Mouse (Mus musculus) embryonic facial prominence, embryonic 13.5 days (tissue): Measurements from ENCODE around the gene Gfm1. TPM values are rescaled to one million over a fixed set of nuclear protein-coding genes. Genes with fewer than 3 reads are reported as not detected.

Experiments used
- ATAC-seq: fragments of 200-750 bp; cut with Nextera tagmentation; 2 replicates; pipeline ENCODE4 v1.8.0; 2017; ENCODE audit warnings: low read depth; ENCODE audit not compliant: insufficient number of reproducible peaks, insufficient read depth, low FRiP score, low TSS enrichment
- H3K27ac ChIP-seq: fragments of 300-500 bp; sonication (generic); 2 replicates; pipeline ENCODE4 v1.5.1; 2015; ENCODE audit warnings: moderate library complexity, mild to moderate bottlenecking, inconsistent platforms
- H3K27me3 ChIP-seq: fragments of 300-500 bp; sonication (generic); 2 replicates; pipeline ENCODE4 v1.6.1; 2015; ENCODE audit warnings: mild to moderate bottlenecking, inconsistent platforms
- H3K36me3 ChIP-seq: fragments of 300-500 bp; sonication (generic); 2 replicates; pipeline ENCODE4 v1.6.1; 2015; ENCODE audit warnings: mild to moderate bottlenecking, inconsistent platforms
- H3K4me1 ChIP-seq: fragments of 300-500 bp; sonication (generic); 2 replicates; pipeline ENCODE4 v1.6.1; 2015; ENCODE audit warnings: inconsistent platforms
- H3K4me2 ChIP-seq: fragments of 300-500 bp; sonication (generic); 2 replicates; pipeline ENCODE4 v1.6.1; 2015; ENCODE audit warnings: moderate library complexity, mild to moderate bottlenecking, inconsistent platforms
- H3K4me3 ChIP-seq: fragments of 300-500 bp; sonication (generic); 2 replicates; pipeline ENCODE4 v1.5.1; 2015; ENCODE audit warnings: mild to moderate bottlenecking, inconsistent platforms
- H3K9ac ChIP-seq: fragments of 300-500 bp; sonication (generic); 2 replicates; pipeline ENCODE4 v1.6.1; 2015; ENCODE audit warnings: mild to moderate bottlenecking, inconsistent platforms
- H3K9me3 ChIP-seq: fragments of 300-500 bp; sonication (generic); 2 replicates; pipeline ENCODE4 v1.6.1; 2016; ENCODE audit warnings: inconsistent platforms
- WGBS: fragments of 180-500 bp; shearing (Covaris S2); methylation state at CpG from one replicate; pipeline ENCODE4 v1.1.7; 2015; ENCODE audit warnings: mixed read lengths; 5-methylcytosine and 5-hydroxymethylcytosine counted together
- polyA plus RNA-seq: library from polyadenylated mRNA; unstranded; fragments of >200 nt; fragmentation: Nextera tagmentation; extraction: Ambion mirVana; gene quantifications from 2 replicates; pipeline ENCODE4 v1.2.1, GENCODE M21; 2015

Gene Gfm1
- polyA plus RNA-seq, 1 experiment from 2014 or later: 37.7 TPM

- Histone ChIP-seq H3K9me3 (no peaks in the 10 kb centered on the region), H3K4me3 (no peak overlapping the region), H3K9ac (no peak overlapping the region), H3K36me3 (peaks cover 20% of the 10 kb centered on the region), H3K27me3 (no peaks in the 10 kb centered on the region), H3K4me1 (peaks cover 14% of the 10 kb centered on the region), H3K4me2 (no peak overlapping the region), H3K27ac (no peak overlapping the region)
- WGBS: 88% methylated on average over 5 of the region's 5 CpGs
- no peak for ATAC-seq
These were observed 36.7 kb downstream of the Gfm1 start for GRCm38 (mm10) chr3:67466576-67466975.

- Histone ChIP-seq H3K4me3 (no peak overlapping the region), H3K4me2 (no peak overlapping the region), H3K4me1 (peaks cover 10% of the 10 kb centered on the region), H3K9ac (no peak overlapping the region), H3K27me3 (no peaks in the 10 kb centered on the region), H3K27ac (no peak overlapping the region), H3K36me3 (peaks cover 20% of the 10 kb centered on the region), H3K9me3 (no peaks in the 10 kb centered on the region)
- WGBS: 83% methylated on average over 2 of the region's 2 CpGs
- ATAC-seq: no peak
These were observed 37.4 kb downstream of the Gfm1 start for GRCm38 (mm10) chr3:67467281-67467680.

GRCm38 (mm10) chr3:67471408-67472127 is 41.7 kb downstream of the Gfm1 start:
- Histone ChIP-seq H3K9ac (no peak overlapping the region), H3K4me3 (no peak overlapping the region), H3K27ac (no peak overlapping the region), H3K27me3 (no peaks in the 10 kb centered on the region), H3K4me2 (no peak overlapping the region), H3K36me3 (peaks cover 43% of the 10 kb centered on the region), H3K4me1 (no peaks in the 10 kb centered on the region), H3K9me3 (no peaks in the 10 kb centered on the region)
- WGBS: 88% methylated on average over 4 of the region's 4 CpGs
- ATAC-seq: no peak

GRCm38 (mm10) chr3:67473438-67473837 is 43.5 kb downstream of the Gfm1 start:
- no peak overlapping the region for H3K9ac ChIP-seq
- WGBS: 86% methylated on average over 6 of the region's 6 CpGs
- H3K4me2 ChIP-seq: no peak overlapping the region
- no peak overlapping the region for H3K27ac ChIP-seq
- H3K4me3 ChIP-seq: no peak overlapping the region
- no peaks in the 10 kb centered on the region for H3K4me1 ChIP-seq
- no peaks in the 10 kb centered on the region for H3K9me3 ChIP-seq
- no peaks in the 10 kb centered on the region for H3K27me3 ChIP-seq
- H3K36me3 ChIP-seq: peaks cover 35% of the 10 kb centered on the region
- no peak for ATAC-seq

- H3K9ac ChIP-seq: no peak overlapping the region
- H3K36me3 ChIP-seq: peaks cover 20% of the 10 kb centered on the region
- ATAC-seq: no peak
- H3K27me3 ChIP-seq: no peaks in the 10 kb centered on the region
- H3K4me2 ChIP-seq: no peak overlapping the region
- H3K4me1 ChIP-seq: 0 out of 2 replicates have a peak, but pooled peaks cover 4% of the 10 kb centered on the region
- 92% methylated on average over 11 of the region's 11 CpGs for WGBS
- H3K27ac ChIP-seq: no peak overlapping the region
- H3K4me3 ChIP-seq: no peak overlapping the region
- H3K9me3 ChIP-seq: no peaks in the 10 kb centered on the region
These were observed 49.9 kb downstream of the Gfm1 start for GRCm38 (mm10) chr3:67479806-67480205.

GRCm38 (mm10) chr3:67482400-67482799 is 52.5 kb downstream of the Gfm1 start:
- H3K4me2 ChIP-seq: no peak overlapping the region
- H3K9me3 ChIP-seq: no peaks in the 10 kb centered on the region
- H3K27ac ChIP-seq: no peak overlapping the region
- H3K27me3 ChIP-seq: no peaks in the 10 kb centered on the region
- H3K4me3 ChIP-seq: no peak overlapping the region
- 0 out of 2 replicates have a peak, but pooled peaks cover 4% of the 10 kb centered on the region for H3K4me1 ChIP-seq
- H3K9ac ChIP-seq: no peak overlapping the region
- H3K36me3 ChIP-seq: 0 out of 2 replicates have a peak, but pooled peaks cover 3% of the 10 kb centered on the region
- 83% methylated on average over 10 of the region's 10 CpGs for WGBS
- ATAC-seq: no peak

GRCm38 (mm10) chr3:67485233-67485632 is 55.3 kb downstream of the Gfm1 start:
- no peak overlapping the region for H3K27ac ChIP-seq
- no peaks in the 10 kb centered on the region for H3K27me3 ChIP-seq
- no peak overlapping the region for H3K9ac ChIP-seq
- no peaks in the 10 kb centered on the region for H3K9me3 ChIP-seq
- ATAC-seq: no peak
- WGBS: 85% methylated on average over 2 of the region's 2 CpGs
- no peaks in the 10 kb centered on the region for H3K36me3 ChIP-seq
- no peak overlapping the region for H3K4me3 ChIP-seq
- no peak overlapping the region for H3K4me2 ChIP-seq
- 0 out of 2 replicates have a peak, but pooled peaks cover 4% of the 10 kb centered on the region for H3K4me1 ChIP-seq

- 66% methylated on average over 4 of the region's 4 CpGs for WGBS
- no peaks in the 10 kb centered on the region for H3K9me3 ChIP-seq
- H3K27me3 ChIP-seq: no peaks in the 10 kb centered on the region
- H3K27ac ChIP-seq: no peak overlapping the region
- H3K4me1 ChIP-seq: no peaks in the 10 kb centered on the region
- no peak overlapping the region for H3K9ac ChIP-seq
- no peak overlapping the region for H3K4me3 ChIP-seq
- H3K36me3 ChIP-seq: no peaks in the 10 kb centered on the region
- H3K4me2 ChIP-seq: no peak overlapping the region
- ATAC-seq: no peak
These were observed 60.3 kb downstream of the Gfm1 start for GRCm38 (mm10) chr3:67490156-67490555.

- 78% methylated on average over 8 of the region's 8 CpGs for WGBS
- Histone ChIP-seq H3K27ac (no peak overlapping the region), H3K36me3 (no peaks in the 10 kb centered on the region), H3K27me3 (no peaks in the 10 kb centered on the region), H3K9ac (no peak overlapping the region), H3K4me2 (no peak overlapping the region), H3K4me3 (no peak overlapping the region), H3K9me3 (no peaks in the 10 kb centered on the region), H3K4me1 (no peaks in the 10 kb centered on the region)
- ATAC-seq: no peak
These were observed 62.4 kb downstream of the Gfm1 start for GRCm38 (mm10) chr3:67492086-67492869.

- ATAC-seq: no peak
These were observed 63.2 kb downstream of the Gfm1 start for GRCm38 (mm10) chr3:67493132-67493531.

GRCm38 (mm10) chr3:67496310-67496709 is 66.4 kb downstream of the Gfm1 start:
- Histone ChIP-seq H3K9me3 (no peaks in the 10 kb centered on the region), H3K4me2 (no peak overlapping the region), H3K27me3 (no peaks in the 10 kb centered on the region), H3K36me3 (no peaks in the 10 kb centered on the region), H3K4me1 (no peaks in the 10 kb centered on the region), H3K27ac (no peak overlapping the region), H3K4me3 (no peak overlapping the region), H3K9ac (no peak overlapping the region)
- no peak for ATAC-seq
- 77% methylated on average over 10 of the region's 10 CpGs for WGBS

More at GRCm38 (mm10) chr3:67493132-67493531, 63.2 kb downstream of the Gfm1 start:
- Histone ChIP-seq H3K4me2 (no peak overlapping the region), H3K36me3 (no peaks in the 10 kb centered on the region), H3K9ac (no peak overlapping the region), H3K27ac (no peak overlapping the region), H3K4me3 (no peak overlapping the region), H3K27me3 (no peaks in the 10 kb centered on the region), H3K9me3 (no peaks in the 10 kb centered on the region), H3K4me1 (no peaks in the 10 kb centered on the region)
- WGBS: 74% methylated on average over 8 of the region's 8 CpGs

GRCm38 (mm10) chr3:67497998-67498397 is 68.1 kb downstream of the Gfm1 start:
- Histone ChIP-seq H3K4me2 (no peak overlapping the region), H3K9ac (no peak overlapping the region), H3K9me3 (no peaks in the 10 kb centered on the region), H3K27ac (no peak overlapping the region), H3K4me1 (no peaks in the 10 kb centered on the region), H3K4me3 (no peak overlapping the region), H3K36me3 (no peaks in the 10 kb centered on the region), H3K27me3 (no peaks in the 10 kb centered on the region)
- 69% methylated on average over 2 of the region's 2 CpGs for WGBS
- ATAC-seq: no peak
